Mouse (Mus musculus) hindbrain, postnatal 0 days (tissue): ENCODE data around the gene Helz. TPM values are rescaled to one million over a fixed set of nuclear protein-coding genes. Genes with fewer than 3 reads are reported as not detected.

Source experiments
- ATAC-seq: fragments of 200-750 bp; cut with Nextera tagmentation; 2 replicates; pipeline ENCODE4 v1.8.0; 2017; ENCODE audit warnings: mild to moderate bottlenecking, moderate TSS enrichment, moderate library complexity
- DNase-seq: peaks from one replicate; pipeline ENCODE4 v3.0.0-alpha.2; 2015; ENCODE audit warnings: low spot score
- H3K27ac ChIP-seq: fragments of 300-500 bp; sonication (generic); 2 replicates; pipeline ENCODE4 v1.5.1; 2014; ENCODE audit warnings: mild to moderate bottlenecking
- H3K27me3 ChIP-seq: fragments of 300-500 bp; sonication (generic); 2 replicates; pipeline ENCODE4 v1.6.1; 2014; ENCODE audit warnings: low read length, mixed read lengths; ENCODE audit not compliant: insufficient read depth
- H3K36me3 ChIP-seq: fragments of 300-500 bp; sonication (generic); 2 replicates; pipeline ENCODE4 v1.6.1; 2014; ENCODE audit warnings: low read length, mixed read lengths; ENCODE audit not compliant: insufficient read depth
- H3K4me1 ChIP-seq: fragments of 300-500 bp; sonication (generic); 2 replicates; pipeline ENCODE4 v1.6.1; 2014; ENCODE audit warnings: antibody characterized with exemption, low read length, mixed read lengths; ENCODE audit not compliant: insufficient read depth
- H3K4me2 ChIP-seq: fragments of 300-500 bp; sonication (generic); 2 replicates; pipeline ENCODE4 v1.6.1; 2014; ENCODE audit warnings: low read depth, mild to moderate bottlenecking, low read length, moderate library complexity, mixed read lengths
- H3K4me3 ChIP-seq: fragments of 300-500 bp; sonication (generic); 2 replicates; pipeline ENCODE4 v1.5.1; 2014; ENCODE audit warnings: low read length
- H3K9ac ChIP-seq: fragments of 300-500 bp; sonication (generic); replicated peaks from 2 replicates; pipeline ENCODE4 v1.6.1; 2014; ENCODE audit warnings: mild to moderate bottlenecking, low read length, moderate library complexity, mixed read lengths
- H3K9me3 ChIP-seq: fragments of 300-500 bp; sonication (generic); 2 replicates; pipeline ENCODE4 v1.6.1; 2016; ENCODE audit warnings: low read length, mixed read lengths
- CTCF ChIP-seq: IDR thresholded peaks from 2 replicates; pipeline ENCODE4 v1.5.1; 2016; ENCODE audit warnings: antibody characterized with exemption, control low read depth, low read depth
- WGBS: fragments of 180-500 bp; shearing (Covaris S2); extraction: QIAGEN DNeasy Blood & Tissue Kit; methylation state at CpG from one replicate; pipeline ENCODE4 v1.1.7; 2014; 5-methylcytosine and 5-hydroxymethylcytosine counted together
- polyA plus RNA-seq: library from polyadenylated mRNA; unstranded; fragments of >200 nt; fragmentation: Nextera tagmentation; extraction: Ambion mirVana; gene quantifications from 2 replicates; pipeline ENCODE4 v1.2.1, GENCODE M21; 2015
- total RNA-seq: library from RNA; depleted of rRNA; stranded (reverse); fragments of >200 nt; gene quantifications from 2 replicates; pipeline ENCODE4 v1.2.3, GENCODE M21; 2014

The Helz gene
- total and polyA plus RNA-seq, 2 experiments from 2014 or later: 8.4 to 18.3 TPM

DNA sequence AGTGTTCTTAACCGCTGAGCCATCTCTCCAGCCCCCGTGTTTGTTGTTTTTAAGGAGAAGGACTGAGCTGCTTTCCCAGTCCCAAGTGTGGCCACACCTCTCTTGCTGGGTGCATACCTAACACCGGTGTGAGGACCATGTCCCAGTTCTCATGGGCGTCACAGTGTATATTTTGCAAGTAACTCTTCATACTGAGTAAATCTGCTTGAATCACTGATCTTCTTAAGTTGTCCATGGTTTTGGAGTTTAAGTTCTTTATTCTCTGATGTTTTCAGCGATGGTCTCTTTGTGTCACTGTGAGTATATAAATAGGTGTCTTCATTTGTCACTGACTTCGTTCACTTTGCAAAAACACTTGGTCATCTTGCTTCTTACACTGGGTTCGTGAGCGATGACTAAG lies 126.9 kb downstream of the Helz start:
- no peak for TF ChIP-seq CTCF
- H3K36me3 ChIP-seq: peaks cover 20% of the 10 kb centered on the region

DNA sequence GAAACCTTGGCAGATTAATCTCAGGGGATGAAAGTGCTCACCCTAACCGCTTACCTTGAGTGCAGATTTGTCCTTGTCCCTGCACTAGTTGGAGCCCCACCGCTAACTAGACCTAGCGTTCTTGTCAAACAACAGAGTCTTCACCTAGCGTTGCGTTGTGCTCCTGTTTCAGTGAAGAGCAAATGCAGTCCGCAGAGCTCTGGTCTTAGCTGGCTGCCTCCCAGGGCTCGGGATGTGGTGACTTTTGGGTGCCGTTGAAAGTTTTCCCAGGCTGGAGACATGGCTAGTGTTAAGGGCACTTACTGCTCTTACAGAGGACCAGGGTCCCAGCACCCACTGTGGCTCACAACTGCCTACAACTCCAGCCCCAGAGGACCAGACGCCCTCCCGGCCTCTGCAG lies 127.5 kb downstream of the Helz start:
- Histone ChIP-seq H3K27ac (no peak overlapping the region), H3K36me3 (peaks cover 17% of the 10 kb centered on the region), H3K27me3 (no peaks in the 10 kb centered on the region), H3K4me3 (no peak overlapping the region), H3K4me2 (no peak overlapping the region), H3K9ac (no peak overlapping the region), H3K9me3 (no peaks in the 10 kb centered on the region), H3K4me1 (0 out of 2 replicates have a peak, but pooled peaks cover 3% of the 10 kb centered on the region)
- ATAC-seq: no peak
- no peak for DNase-seq
- TF ChIP-seq CTCF: no peak
- WGBS: 71% methylated on average over 10 of the region's 10 CpGs

More for the DNA sequence above, 126.9 kb downstream of the Helz start:
- H3K4me1 ChIP-seq: 0 out of 2 replicates have a peak, but pooled peaks cover 3% of the 10 kb centered on the region
- no peaks in the 10 kb centered on the region for H3K9me3 ChIP-seq
- H3K27ac ChIP-seq: no peak overlapping the region
- H3K27me3 ChIP-seq: no peaks in the 10 kb centered on the region
- ATAC-seq: no peak
- H3K4me2 ChIP-seq: no peak overlapping the region
- no peak overlapping the region for H3K9ac ChIP-seq
- 90% methylated on average over 8 of the region's 8 CpGs for WGBS
- no peak for DNase-seq
- no peak overlapping the region for H3K4me3 ChIP-seq

DNA sequence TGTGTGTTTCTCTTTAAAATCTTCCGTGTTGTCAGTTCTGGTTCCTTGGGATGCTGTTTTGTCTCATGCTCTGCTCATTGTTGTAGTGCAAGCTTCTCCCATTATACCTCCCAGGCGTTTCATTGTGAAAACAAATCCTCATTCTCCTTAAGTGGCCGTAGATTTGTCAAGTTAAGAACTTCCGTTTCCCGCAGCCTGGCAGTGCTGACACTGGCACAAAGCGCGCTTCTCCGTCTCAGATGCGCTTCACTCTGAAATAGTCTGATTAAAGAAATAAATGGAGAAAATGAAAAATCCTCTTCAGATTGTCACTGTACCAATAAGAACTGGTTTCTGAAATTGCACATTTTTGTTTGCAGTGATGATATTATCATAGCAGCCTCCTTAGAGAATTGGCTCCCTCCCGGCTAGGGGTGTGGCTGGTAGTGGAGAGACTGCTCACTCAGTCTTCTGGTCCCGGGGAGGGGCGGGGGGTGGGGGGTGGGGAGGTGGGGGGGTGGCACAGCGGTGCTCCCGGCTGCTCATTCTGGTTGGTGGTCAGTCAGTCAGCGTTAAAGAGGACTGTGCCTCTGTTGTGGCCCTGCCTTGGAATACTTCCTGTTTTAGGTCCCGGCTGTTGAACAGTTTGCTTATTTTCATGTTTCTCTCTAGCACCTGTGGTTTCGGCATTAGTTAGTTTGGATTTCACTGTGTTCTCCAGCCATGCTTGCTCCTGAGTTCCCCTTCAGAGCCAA lies 128.6 kb downstream of the Helz start:
- Histone ChIP-seq H3K9ac (no peak overlapping the region), H3K4me1 (0 out of 2 replicates have a peak, but pooled peaks cover 3% of the 10 kb centered on the region)
- ATAC-seq: 0 out of 2 replicates have a peak, but pooled peaks have one; percentile 35

DNA sequence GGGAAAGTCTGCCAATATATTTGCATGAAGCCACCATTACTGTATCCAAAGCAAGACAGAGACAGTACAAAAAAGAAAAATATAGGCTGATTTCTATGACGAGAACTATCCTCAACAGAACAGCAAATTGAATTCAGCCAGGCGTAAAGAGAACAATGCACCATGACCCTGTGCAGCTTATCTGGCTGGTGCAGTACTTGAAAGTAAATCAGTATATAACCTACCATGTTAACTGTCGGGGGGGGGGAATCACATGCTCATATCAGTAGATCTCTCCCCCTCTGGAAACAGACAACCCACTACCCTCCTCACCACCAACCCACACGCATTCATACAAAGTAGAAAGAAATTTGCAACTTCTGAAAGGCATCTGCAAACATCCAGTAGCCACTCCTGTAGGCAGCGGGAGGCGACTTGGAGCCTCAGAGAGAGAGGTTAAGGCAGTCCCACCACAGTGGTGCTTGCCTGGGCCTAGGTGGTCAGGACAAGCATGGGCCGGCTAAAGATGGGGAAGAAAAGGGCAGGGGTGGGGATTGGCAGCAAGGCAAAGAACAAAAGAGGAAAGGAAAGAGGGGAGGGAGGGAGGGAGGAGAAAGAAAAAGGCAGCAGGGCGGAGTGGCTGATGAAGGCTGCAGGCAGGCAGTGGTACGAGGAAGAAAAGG lies 135.1 kb downstream of the Helz start:
- H3K9ac ChIP-seq: no peak overlapping the region
- no peak for TF ChIP-seq CTCF
- H3K4me2 ChIP-seq: no peak overlapping the region
- H3K27me3 ChIP-seq: no peaks in the 10 kb centered on the region
- 41% methylated on average over 9 of the region's 9 CpGs for WGBS
- no peak overlapping the region for H3K4me3 ChIP-seq
- H3K4me1 ChIP-seq: peaks cover 8% of the 10 kb centered on the region; the same call in 1 of the 2 replicates
- peaks cover 8% of the 10 kb centered on the region; the same call in 1 of the 2 replicates for H3K36me3 ChIP-seq
- H3K27ac ChIP-seq: no peak overlapping the region
- no peaks in the 10 kb centered on the region for H3K9me3 ChIP-seq
- ATAC-seq (0 out of 2 replicates have a peak, but pooled peaks have one; percentile 35), DNase-seq (no peak)

More for the DNA sequence above, 128.6 kb downstream of the Helz start:
- TF ChIP-seq CTCF: no peak
- H3K27ac ChIP-seq: no peak overlapping the region
- H3K4me3 ChIP-seq: no peak overlapping the region
- H3K36me3 ChIP-seq: peaks cover 6% of the 10 kb centered on the region; the same call in 1 of the 2 replicates
- no peaks in the 10 kb centered on the region for H3K27me3 ChIP-seq
- whole genome bisulfite sequencing: 23% methylated on average over 17 of the region's 17 CpGs
- H3K4me2 ChIP-seq: peak overlapping the region; percentile 33
- H3K9me3 ChIP-seq: no peaks in the 10 kb centered on the region
- DNase-seq: peak; percentile 48

DNA sequence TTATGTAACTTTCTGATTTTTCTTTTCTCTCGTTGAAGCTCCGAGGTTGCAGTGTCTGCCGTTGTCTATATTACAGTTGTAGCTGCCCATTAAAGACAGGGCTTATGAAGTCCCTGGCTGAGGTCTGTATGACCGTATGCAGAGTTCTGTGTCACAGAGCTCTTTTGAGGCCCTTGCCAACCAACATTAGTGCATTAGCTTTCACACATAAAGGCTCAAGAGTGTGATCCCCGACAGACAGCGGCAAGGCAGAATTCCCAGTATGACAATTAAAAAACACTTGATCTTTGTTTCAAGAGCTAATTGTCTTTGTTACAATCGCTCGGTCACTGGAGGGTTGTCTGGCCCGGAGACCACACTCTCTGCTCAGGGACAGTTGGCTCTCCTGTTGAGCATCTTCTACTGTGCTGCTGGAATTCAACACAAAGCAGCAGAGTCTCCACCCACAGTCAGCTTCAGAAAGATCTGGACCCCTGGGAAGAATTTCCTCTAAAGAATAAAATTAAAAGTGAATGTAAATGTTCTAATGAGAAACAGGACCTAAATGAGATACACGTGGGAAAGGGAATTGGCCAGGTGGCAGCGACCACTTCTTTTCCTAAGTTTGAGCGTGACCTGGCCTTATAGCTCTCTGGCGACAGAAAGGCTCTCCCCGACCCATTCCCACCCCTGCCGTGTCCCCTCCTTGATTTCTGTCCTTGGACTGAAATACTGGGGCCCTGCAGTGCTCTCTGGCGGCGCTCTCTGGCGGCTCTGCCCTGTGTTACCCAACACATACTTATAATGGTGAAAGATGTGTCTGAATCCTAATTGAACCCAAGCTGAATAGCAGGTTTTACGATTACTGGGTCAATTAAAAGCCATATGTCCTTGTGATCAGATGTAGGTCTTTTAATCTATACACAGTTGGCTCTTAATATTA lies 136.1 kb downstream of the Helz start:
- 32% methylated on average over 19 of the region's 19 CpGs for WGBS
- DNase-seq (peak; percentile 56), ATAC-seq (peak; percentile 68; the same call in 1 of the 2 replicates)
- Histone ChIP-seq H3K9ac (no peak overlapping the region), H3K27me3 (no peaks in the 10 kb centered on the region), H3K4me2 (no peak overlapping the region), H3K4me3 (no peak overlapping the region), H3K9me3 (no peaks in the 10 kb centered on the region), H3K27ac (no peak overlapping the region), H3K4me1 (peaks cover 8% of the 10 kb centered on the region; the same call in 1 of the 2 replicates), H3K36me3 (peaks cover 16% of the 10 kb centered on the region; the same call in 1 of the 2 replicates)
- TF ChIP-seq CTCF: peak; percentile 51

DNA sequence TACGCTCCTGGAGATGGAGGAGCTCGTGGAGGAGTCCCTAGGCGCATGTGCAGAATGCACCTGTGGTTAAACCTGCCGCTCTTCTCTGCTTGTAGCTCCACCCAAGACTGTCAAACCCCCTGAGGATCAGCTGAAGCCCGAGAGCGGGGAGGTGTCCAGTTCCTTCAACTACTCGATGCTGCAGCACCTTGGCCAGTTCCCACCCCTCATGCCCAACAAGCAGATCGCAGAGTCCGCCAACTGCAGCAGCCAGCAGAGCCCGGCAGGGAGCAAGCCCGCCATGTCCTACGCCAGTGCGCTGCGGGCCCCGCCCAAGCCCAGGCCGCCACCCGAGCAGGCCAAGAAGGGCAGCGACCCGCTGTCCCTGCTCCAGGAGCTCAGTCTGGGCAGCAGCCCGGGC lies 138.6 kb downstream of the Helz start:
- Histone ChIP-seq H3K4me3 (no peak overlapping the region), H3K4me1 (peaks cover 8% of the 10 kb centered on the region; the same call in 1 of the 2 replicates), H3K9ac (no peak overlapping the region), H3K27me3 (no peaks in the 10 kb centered on the region), H3K27ac (no peak overlapping the region), H3K4me2 (no peak overlapping the region), H3K9me3 (no peaks in the 10 kb centered on the region), H3K36me3 (peaks cover 16% of the 10 kb centered on the region; the same call in 1 of the 2 replicates)
- WGBS: 88% methylated on average over 20 of the region's 20 CpGs
- ATAC-seq (no peak), DNase-seq (no peak)
- TF ChIP-seq CTCF: no peak
